Mouse (Mus musculus) lung, embryonic 14.5 days (tissue): ENCODE results near the gene Stx18. TPM values are rescaled to one million over a fixed set of nuclear protein-coding genes. Genes with fewer than 3 reads are reported as not detected.

Source experiments
- ATAC-seq: fragments of 200-750 bp; cut with Nextera tagmentation; 2 replicates; pipeline ENCODE4 v1.8.0; 2017; ENCODE audit warnings: mild to moderate bottlenecking, moderate TSS enrichment, moderate library complexity; ENCODE audit not compliant: insufficient read depth
- DNase-seq: peaks from one replicate; pipeline ENCODE4 v3.0.0-alpha.2; 2015
- H3K27ac ChIP-seq: fragments of 300-500 bp; sonication (generic); 2 replicates; pipeline ENCODE4 v1.5.1; 2014; ENCODE audit warnings: low read depth, mild to moderate bottlenecking, moderate library complexity
- H3K27me3 ChIP-seq: fragments of 300-500 bp; sonication (generic); 2 replicates; pipeline ENCODE4 v1.6.1; 2014; ENCODE audit warnings: low read length, control low read depth; ENCODE audit not compliant: insufficient read depth
- H3K36me3 ChIP-seq: fragments of 300-500 bp; sonication (generic); 2 replicates; pipeline ENCODE4 v1.6.1; 2014; ENCODE audit warnings: control low read depth; ENCODE audit not compliant: insufficient read depth
- H3K4me1 ChIP-seq: fragments of 300-500 bp; sonication (generic); 2 replicates; pipeline ENCODE4 v1.6.1; 2014; ENCODE audit warnings: antibody characterized with exemption, control low read depth; ENCODE audit not compliant: insufficient read depth
- H3K4me2 ChIP-seq: fragments of 300-500 bp; sonication (generic); 2 replicates; pipeline ENCODE4 v1.6.1; 2014; ENCODE audit warnings: mild to moderate bottlenecking
- H3K4me3 ChIP-seq: fragments of 300-500 bp; sonication (generic); 2 replicates; pipeline ENCODE4 v1.5.1; 2014; ENCODE audit warnings: low read depth, low read length
- H3K9ac ChIP-seq: fragments of 300-500 bp; sonication (generic); 2 replicates; pipeline ENCODE4 v1.6.1; 2014
- H3K9me3 ChIP-seq: fragments of 300-500 bp; sonication (generic); 2 replicates; pipeline ENCODE4 v1.6.1; 2016; ENCODE audit warnings: low read depth, low read length, control low read depth
- CTCF ChIP-seq: IDR thresholded peaks from 2 replicates; pipeline ENCODE4 v1.5.1; 2016; ENCODE audit warnings: antibody characterized with exemption, low read depth
- WGBS: fragments of 180-500 bp; shearing (Covaris S2); extraction: QIAGEN DNeasy Blood & Tissue Kit; methylation state at CpG from one replicate; pipeline ENCODE4 v1.1.7; 2014; 5-methylcytosine and 5-hydroxymethylcytosine counted together
- polyA plus RNA-seq: library from polyadenylated mRNA; unstranded; fragments of >200 nt; fragmentation: Nextera tagmentation; extraction: Ambion mirVana; gene quantifications from 2 replicates; pipeline ENCODE4 v1.2.1, GENCODE M21; 2014

Gene Stx18
- polyA plus RNA-seq, 1 experiment from 2014 or later: 43.6 TPM

- 86% methylated on average over 14 of the region's 14 CpGs for WGBS
- Histone ChIP-seq H3K4me3 (no peak overlapping the region), H3K36me3 (peaks cover 25% of the 10 kb centered on the region; the same call in 1 of the 2 replicates), H3K9ac (no peak overlapping the region), H3K9me3 (no peaks in the 10 kb centered on the region), H3K4me2 (no peak overlapping the region), H3K27ac (no peak overlapping the region), H3K4me1 (no peaks in the 10 kb centered on the region), H3K27me3 (no peaks in the 10 kb centered on the region)
- no peak for ATAC-seq
- DNase-seq: no peak
- TF ChIP-seq CTCF: no peak
Observed at GRCm38 (mm10) chr5:38106080-38106697, 67.6 kb downstream of the Stx18 start.

GRCm38 (mm10) chr5:38106807-38107206 lies 68.3 kb downstream of the Stx18 start:
- DNase-seq: no peak
- whole genome bisulfite sequencing: 88% methylated on average over 10 of the region's 10 CpGs
- ATAC-seq: no peak

GRCm38 (mm10) chr5:38114526-38114925 lies 76.0 kb downstream of the Stx18 start:
- H3K36me3 ChIP-seq: peaks cover 28% of the 10 kb centered on the region
- 92% methylated on average over 2 of the region's 2 CpGs for WGBS

More at GRCm38 (mm10) chr5:38106807-38107206, 68.3 kb downstream of the Stx18 start:
- H3K27me3 ChIP-seq: no peaks in the 10 kb centered on the region
- no peak overlapping the region for H3K4me2 ChIP-seq
- no peak for TF ChIP-seq CTCF
- H3K9me3 ChIP-seq: no peaks in the 10 kb centered on the region
- no peak overlapping the region for H3K9ac ChIP-seq
- no peaks in the 10 kb centered on the region for H3K4me1 ChIP-seq
- H3K36me3 ChIP-seq: peaks cover 25% of the 10 kb centered on the region; the same call in 1 of the 2 replicates
- no peak overlapping the region for H3K4me3 ChIP-seq
- no peak overlapping the region for H3K27ac ChIP-seq

GRCm38 (mm10) chr5:38117056-38117455 lies 78.5 kb downstream of the Stx18 start:
- Histone ChIP-seq H3K4me3 (no peak overlapping the region), H3K4me2 (no peak overlapping the region), H3K27me3 (no peaks in the 10 kb centered on the region), H3K27ac (no peak overlapping the region), H3K4me1 (no peaks in the 10 kb centered on the region), H3K9ac (no peak overlapping the region), H3K36me3 (peaks cover 24% of the 10 kb centered on the region), H3K9me3 (no peaks in the 10 kb centered on the region)
- no peak for TF ChIP-seq CTCF
- 88% methylated on average over 1 of the region's 1 CpGs for WGBS
- no peak for ATAC-seq
- no peak for DNase-seq

More at GRCm38 (mm10) chr5:38114526-38114925, 76.0 kb downstream of the Stx18 start:
- Histone ChIP-seq H3K9me3 (no peaks in the 10 kb centered on the region), H3K27me3 (no peaks in the 10 kb centered on the region), H3K4me2 (no peak overlapping the region), H3K27ac (no peak overlapping the region), H3K4me1 (no peaks in the 10 kb centered on the region), H3K9ac (no peak overlapping the region), H3K4me3 (no peak overlapping the region)
- TF ChIP-seq CTCF: no peak
- ATAC-seq: no peak
- DNase-seq: no peak

- Histone ChIP-seq H3K4me3 (no peak overlapping the region), H3K9me3 (no peaks in the 10 kb centered on the region), H3K9ac (no peak overlapping the region), H3K27ac (no peak overlapping the region), H3K36me3 (peaks cover 17% of the 10 kb centered on the region), H3K4me2 (no peak overlapping the region), H3K4me1 (no peaks in the 10 kb centered on the region), H3K27me3 (no peaks in the 10 kb centered on the region)
- no peak for ATAC-seq
- 95% methylated on average over 5 of the region's 5 CpGs for WGBS
- DNase-seq: no peak
- no peak for TF ChIP-seq CTCF
Observed at GRCm38 (mm10) chr5:38119268-38119667, 80.7 kb downstream of the Stx18 start.

- no peaks in the 10 kb centered on the region for H3K27me3 ChIP-seq
- no peak overlapping the region for H3K4me2 ChIP-seq
- no peak overlapping the region for H3K27ac ChIP-seq
- H3K9me3 ChIP-seq: no peaks in the 10 kb centered on the region
- no peak overlapping the region for H3K9ac ChIP-seq
- DNase-seq (peak; percentile 45), ATAC-seq (no peak)
- TF ChIP-seq CTCF: no peak
- H3K36me3 ChIP-seq: peaks cover 13% of the 10 kb centered on the region
- no peak overlapping the region for H3K4me3 ChIP-seq
- 47% methylated on average over 7 of the region's 7 CpGs for whole genome bisulfite sequencing
- no peaks in the 10 kb centered on the region for H3K4me1 ChIP-seq
Observed at GRCm38 (mm10) chr5:38121699-38122098, 83.2 kb downstream of the Stx18 start.

- ATAC-seq (no peak; the same call in 1 of the 2 replicates), DNase-seq (no peak)
- Histone ChIP-seq H3K4me2 (no peak overlapping the region), H3K27me3 (no peaks in the 10 kb centered on the region), H3K9me3 (no peaks in the 10 kb centered on the region), H3K27ac (no peak overlapping the region), H3K4me1 (no peaks in the 10 kb centered on the region), H3K4me3 (no peak overlapping the region), H3K36me3 (peaks cover 11% of the 10 kb centered on the region), H3K9ac (no peak overlapping the region)
- 81% methylated on average over 13 of the region's 13 CpGs for WGBS
- TF ChIP-seq CTCF: no peak
Observed at GRCm38 (mm10) chr5:38126519-38127306, 88.2 kb downstream of the Stx18 start.
